Mouse (Mus musculus) kidney, postnatal 36 days (tissue): ENCODE measurements at regions not wholly inside any gene's neighbourhood (a gene's known extent, or its start where the extent isn't known, plus 50 kb on each side); places are given as distances from the start of the nearest gene placed in this dataset.

Experiments
- DNase-seq, 2 experiments: peaks; one replicate each; pipeline ENCODE4 v3.0.0; 2021 to 2022; ENCODE audit warnings: mixed read lengths in 2 of 2

DNA sequence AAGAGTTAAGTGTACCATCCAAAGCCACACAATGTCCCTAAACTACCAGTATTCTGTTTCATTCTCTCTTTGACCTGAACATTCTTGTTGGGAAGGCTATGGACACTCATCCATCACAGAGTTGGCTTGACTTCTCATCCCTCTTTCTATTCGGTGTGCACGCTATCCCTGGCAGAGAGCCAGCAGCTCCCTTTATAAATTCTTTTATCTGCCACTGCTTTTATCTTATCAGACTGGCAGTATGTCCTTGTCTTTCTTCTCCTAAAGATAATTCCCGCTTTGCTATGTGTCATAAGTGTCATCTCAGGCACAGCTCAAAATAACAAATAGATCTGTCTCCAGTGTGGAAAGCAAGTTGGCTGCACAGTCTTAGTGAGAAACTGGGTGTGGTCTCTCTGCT lies 106.6 kb upstream of the Lipc start:
- DNase-seq = no peak

DNA sequence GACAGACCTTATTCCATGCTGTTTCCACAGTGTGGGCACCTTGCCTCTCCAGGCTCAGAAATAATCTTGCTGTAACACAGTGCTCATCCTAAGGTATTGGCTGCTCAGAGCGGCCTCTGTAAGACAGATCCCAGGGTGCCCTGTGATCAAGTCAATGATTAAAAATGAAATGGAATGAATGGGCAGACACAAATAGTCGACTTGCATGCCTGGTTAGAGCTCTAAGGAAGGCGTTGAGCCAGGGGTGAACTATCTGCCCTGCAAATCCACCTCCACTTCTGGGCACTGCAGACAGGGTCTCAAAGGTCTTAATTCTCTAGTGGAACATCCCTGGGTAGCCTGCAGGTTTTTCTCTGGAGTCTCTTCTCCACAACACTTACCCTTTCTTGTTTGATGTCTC lies 104.8 kb upstream of the Lipc start:
- peak; percentile 65 to 85 for DNase-seq

DNA sequence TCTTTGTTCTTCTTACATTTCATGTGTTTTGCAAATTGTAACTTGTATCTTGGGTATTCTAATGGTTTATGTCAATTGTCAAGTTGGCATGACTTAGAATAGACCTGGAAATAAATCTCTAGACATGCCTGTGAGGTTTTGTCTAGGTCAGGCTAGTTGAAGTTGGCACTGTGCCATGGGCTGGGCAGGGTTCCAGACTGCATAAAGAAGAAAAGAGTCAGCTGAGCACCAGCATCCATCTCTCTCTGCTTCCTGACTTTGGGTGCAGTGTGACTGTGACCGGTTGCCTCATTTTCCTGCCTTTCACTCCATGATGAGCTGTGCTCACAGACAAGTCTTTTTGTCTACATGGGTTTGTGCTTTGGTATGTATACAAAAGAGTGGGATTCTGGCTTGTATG lies 91.9 kb upstream of the Lipc start:
- DNase-seq = peak; percentile 73 to 79

DNA sequence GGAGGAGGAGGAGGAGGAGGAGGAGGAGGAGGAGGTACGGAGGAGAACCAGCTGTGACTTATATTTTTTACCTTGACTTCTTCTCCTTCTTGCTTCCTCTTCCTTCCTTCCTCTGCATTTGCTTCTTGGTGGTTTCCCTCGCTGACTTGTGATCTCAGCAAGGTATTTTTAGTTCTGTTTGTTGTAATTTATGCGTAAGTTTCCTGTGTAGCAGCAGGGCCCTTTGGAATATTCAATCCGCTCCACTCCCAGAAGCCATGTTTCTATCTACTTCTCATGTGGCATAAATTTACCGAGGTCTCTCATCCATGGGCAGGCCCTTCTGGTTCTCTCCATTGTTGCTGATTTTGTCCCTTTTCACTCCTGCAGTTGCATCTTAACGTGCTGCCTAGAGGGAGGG lies 83.3 kb upstream of the Lipc start:
- no peak for DNase-seq

DNA sequence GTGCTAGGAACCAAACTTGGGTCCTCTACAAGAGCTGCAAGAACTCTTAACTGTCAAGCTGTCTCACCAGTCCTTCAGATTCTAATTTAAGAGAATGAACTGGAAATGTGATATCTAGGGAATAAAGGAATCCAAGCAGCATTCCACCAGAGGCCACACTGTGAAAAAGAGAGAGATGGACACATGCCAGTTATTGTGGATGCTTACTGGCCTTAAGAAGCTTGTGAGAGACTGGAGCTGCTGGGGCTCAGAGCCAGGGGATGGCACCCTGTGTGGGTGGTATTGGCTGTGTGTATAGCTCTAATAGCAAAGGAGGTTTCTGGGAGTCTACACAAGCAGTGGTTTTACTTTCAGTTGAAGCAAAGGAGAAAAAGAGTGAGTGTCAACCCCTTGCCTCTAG lies 80.1 kb upstream of the Lipc start:
- DNase-seq = no peak

DNA sequence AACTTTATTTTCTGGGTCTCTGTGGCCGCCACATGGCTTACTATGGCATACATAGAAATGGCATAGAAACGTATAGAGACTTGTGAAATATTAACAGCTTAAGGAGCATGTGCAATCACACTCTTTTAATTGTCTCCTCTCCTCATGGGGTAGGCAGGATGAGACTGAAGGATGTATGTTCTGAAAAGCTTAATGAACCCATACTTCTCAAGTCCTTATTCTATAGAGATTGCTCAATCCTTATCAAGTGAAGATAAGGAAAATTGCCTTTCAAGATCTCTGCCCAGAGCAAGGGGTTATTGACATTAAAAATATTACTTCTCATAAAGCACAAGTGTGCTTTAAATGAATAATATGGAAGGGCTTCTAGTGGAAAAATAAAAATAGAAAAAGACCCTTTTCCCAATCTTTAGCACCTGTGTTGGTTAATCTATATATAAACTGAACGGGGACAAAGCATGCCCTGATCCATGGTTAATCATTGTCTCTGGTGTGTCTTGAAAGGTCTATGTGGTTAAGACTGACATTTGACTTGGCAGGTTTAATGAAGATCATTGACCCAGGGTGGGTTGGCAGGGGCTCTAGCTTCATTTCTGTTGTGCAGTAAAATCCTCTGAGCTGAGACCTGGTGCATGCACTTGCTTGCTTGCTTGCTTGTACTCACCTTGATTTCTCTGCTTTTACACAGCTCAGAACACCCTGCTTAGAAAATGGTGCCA lies 78.3 kb upstream of the Lipc start:
- DNase-seq = peak; percentile 34 to 57

DNA sequence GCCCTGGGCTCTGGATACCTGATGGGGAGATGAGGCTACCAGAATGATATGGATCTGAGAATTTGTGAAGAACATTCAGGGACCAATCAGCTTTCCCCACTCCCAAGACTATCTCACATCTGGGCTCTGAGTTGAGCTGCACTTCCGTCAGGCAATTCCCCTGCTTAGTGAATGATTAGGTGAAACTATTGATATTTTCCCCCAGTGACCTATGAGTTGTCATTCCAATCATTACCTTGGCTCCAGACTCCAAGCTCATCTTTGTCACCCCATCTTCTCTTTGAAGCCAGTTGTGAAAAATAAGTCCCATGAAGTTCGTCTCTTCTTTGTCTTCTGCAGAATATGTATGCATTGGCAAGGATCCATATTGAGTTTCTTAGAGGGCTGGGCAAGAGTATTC lies 76.1 kb upstream of the Lipc start:
- no peak for DNase-seq

DNA sequence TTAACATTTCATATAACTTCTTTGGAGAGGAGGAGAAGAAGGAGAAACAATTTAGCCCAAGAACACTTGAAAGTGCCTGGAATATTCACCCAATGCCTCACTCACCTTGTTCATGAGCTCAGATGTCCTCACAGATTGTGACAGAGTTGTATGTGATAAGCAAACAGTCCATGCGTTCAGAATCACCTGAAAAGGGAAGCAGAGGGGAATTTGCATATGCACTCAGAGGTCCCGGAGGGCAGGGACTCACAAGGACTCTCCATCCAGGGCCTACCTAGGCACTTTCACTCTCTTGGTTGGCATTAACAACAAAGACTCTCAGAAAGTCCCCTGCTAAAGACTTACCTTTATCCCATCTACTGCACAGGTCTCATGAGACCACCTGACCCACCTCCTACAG lies 75.6 kb upstream of the Lipc start:
- DNase-seq = no peak

DNA sequence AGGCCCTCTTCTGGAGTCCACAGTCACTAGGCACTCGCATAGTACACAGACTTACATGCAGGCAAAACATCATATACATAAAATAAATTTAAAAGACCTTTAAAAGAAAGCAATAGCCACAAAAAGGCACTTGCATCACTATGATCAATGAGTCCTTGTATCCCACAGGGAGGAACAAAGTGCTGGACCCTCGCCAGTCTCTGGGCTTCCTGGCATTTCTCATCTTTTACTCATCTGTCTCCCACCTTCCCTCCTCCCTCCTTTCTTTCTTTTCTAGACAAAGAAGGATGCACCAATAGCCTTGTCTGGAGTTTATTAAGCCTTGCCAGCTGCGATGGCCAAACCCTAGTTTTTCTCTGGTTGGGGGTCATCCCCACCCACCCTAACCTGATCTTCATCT lies 73.2 kb upstream of the Lipc start:
- no peak for DNase-seq

DNA sequence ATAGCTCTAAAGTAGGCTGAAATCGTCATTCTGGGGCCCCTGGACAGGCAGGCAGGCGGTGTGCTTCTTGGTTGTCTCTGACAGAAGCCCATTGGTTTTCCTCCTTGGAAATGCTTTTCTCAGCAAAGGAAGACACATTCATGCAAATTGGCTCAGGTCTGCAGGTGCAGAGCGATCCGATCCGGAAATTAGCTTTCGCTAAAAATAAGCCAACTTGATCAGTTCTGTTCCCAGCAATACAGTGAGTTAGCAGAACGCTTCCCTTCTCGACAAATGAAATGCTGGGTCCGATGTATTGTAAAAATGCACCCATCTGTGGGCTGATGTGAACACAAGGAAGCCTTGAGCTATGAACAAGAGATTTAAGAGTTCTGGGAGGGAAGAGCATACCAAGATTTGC lies 66.2 kb upstream of the Lipc start:
- no peak for DNase-seq

DNA sequence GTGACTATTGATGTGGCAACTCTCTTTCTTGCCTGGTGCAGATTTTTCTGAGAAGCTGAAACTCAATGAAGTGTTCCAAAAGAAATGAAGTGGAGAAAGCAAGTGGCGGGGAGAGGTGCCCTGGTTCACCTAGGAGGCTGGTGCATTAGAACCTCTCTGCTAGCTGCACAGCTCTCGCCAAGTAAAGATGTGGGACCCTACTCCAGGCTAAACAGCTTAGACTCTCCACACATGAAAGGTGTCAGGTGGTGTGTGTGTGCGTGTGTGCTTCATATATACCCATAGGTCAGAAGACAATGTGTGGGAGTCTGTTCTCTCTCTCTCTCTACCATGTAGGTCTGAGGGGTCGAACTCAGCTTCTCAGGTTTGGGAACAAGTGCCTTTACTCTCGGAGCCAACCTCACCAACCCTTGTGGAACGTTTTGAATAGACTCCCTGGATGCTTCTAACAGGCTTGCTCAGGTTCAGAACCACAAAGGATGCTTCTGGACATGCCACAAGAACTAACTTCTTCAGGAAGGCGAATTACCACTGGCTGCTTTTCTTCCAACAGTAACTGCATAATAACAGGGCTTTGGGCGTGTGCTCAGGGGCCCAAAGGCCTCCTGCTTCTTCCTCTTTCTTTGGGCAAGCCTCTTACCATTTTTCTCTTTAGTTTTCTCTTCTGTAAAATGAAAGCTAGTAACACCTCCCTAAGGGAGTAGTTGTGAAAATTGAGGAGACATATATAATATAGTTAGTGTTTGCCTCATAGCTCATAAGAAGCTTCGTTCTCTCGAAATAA lies 65.6 kb upstream of the Lipc start:
- DNase-seq = no peak

DNA sequence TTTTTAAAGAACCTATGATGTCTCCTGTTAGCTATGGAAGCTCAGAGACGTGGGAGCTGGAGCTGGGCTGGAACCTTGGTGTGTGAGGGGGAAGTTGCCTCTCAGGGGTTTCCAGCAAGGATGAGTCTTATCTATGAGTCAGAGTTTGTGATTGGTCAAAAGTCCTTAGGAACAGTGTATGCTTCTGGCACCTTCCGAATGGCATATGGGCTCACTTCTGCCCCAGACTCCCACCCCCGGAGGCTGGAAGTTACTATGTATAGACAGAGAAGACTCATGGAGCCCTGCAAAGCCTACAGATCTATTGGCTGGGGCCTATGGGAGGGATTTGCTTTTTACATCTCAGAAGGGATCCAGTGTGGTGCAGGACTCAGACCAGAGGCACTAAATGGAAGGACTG lies 63.9 kb upstream of the Lipc start:
- no peak for DNase-seq

DNA sequence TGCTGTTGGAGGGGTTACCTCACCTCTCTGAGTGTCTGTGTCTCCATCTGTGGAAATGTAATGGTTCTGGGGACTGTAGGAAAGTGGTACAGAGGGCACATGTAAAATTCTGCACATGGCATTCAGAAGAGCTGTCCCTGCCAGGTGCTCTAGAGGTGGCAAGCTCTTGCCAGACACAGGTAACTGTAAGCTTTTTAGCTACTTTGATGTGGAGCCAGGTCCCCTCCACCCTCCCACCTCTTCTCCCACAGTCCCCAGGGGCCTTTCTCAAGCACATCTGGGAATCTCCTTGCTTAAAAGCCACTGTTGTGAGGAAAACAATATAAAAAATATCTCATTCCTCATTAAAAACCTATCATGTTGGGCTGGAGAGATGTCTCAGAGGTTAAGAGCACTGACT lies 63.4 kb upstream of the Lipc start:
- no peak for DNase-seq

DNA sequence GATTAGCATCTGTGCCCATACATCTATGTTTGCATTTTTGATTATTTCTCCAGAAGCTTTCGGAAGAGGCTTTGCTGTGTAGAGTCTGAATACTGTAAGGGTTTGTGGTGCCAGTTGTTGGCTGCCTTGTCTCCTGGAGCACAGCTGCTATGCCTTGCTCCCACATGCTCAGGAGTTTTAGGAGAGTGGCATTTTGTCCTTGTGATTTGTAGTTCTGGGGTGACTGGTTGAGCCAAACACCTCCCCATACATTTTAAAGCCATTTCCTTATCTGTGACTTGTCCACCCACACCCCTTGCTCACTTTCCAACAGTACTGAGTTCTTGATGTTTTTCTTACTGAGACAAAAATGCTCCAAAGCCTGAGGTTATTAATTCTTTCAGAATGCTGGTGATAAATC lies 60.4 kb upstream of the Lipc start:
- DNase-seq = no peak

DNA sequence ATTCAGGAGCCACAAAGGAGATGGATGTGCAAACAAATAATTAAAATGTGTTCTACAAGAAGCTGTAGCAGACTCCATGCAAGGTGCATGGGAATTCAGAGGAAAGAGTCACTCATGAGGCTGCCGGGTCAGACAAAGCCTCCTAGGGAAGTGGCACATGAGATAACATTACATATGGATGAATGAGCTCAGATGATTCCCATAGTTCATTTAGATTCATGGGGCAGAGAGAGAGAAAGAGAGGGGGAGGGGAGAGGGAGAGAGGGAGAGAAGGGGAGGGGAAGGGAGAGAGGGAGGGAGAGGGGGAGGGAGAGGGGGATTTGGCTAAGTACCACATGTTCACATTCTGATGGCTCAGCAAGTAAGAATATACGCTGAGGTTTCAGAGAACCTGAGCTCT lies 52.6 kb upstream of the Lipc start:
- no peak for DNase-seq
